Mouse (Mus musculus) liver, adult 2 months (tissue): ENCODE measurements around the gene Syde2.

Experiments used
- CTCF ChIP-seq: fragments of 200-500 bp; IDR thresholded peaks from 2 replicates; pipeline ENCODE4 v1.5.1; 2011; ENCODE audit warnings: low read depth, low read length, control low read depth
- POLR2A ChIP-seq: fragments of 200-500 bp; IDR thresholded peaks from 2 replicates; pipeline ENCODE4 v1.6.1; 2011; ENCODE audit warnings: low read length, control low read depth; ENCODE audit not compliant: insufficient read depth; ENCODE audit errors: extremely low read depth

DNA sequence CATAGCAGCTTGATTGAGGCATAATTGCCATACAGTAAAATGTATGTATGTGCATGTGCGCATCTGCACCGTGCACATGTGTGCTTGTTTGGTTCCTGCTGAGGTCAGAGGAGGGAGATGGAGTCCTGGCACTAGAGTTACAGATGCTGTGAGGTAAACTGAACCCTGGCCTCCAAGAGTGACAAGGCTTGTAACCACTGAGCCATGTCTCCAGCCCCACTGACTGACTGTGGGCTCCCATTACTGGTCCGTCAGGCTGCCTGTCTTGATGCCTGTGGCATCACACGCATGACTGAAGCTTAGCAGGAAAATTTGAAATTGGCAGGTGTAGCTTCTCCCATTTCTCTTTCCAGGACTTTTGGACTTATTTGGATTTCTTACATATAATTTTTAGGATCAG is 23.1 kb downstream of the Syde2 start:
- no peak for TF ChIP-seq CTCF
- no peak for TF ChIP-seq POLR2A
